ENCODE assay signal across 26 mouse cellular contexts in genomic region chr9:50408845-50409244, GRCm38 (mm10).
"Had no signal": no experiment of that assay in that cellular context is flagged by ENCODE, and none has a peak within 500 bp of the region (broad histone marks: within the 10 kb centered on the region; RNA-seq: fewer than 3 reads in every experiment).

No protein-coding gene starts in this region.

- H3K9me3 ChIP-seq: limb, embryonic 10.5 days; limb, embryonic 12.5 days; limb, embryonic 13.5 days; limb, embryonic 15.5 days; liver, embryonic 12.5 days; liver, embryonic 13.5 days; liver, embryonic 15.5 days; lung, embryonic 15.5 days; midbrain, embryonic 10.5 days; midbrain, embryonic 12.5 days; midbrain, embryonic 13.5 days; midbrain, embryonic 15.5 days had no signal

- H3K36me3 ChIP-seq: limb, embryonic 10.5 days; limb, embryonic 12.5 days; limb, embryonic 13.5 days; limb, embryonic 15.5 days; liver, embryonic 12.5 days; liver, embryonic 13.5 days; liver, embryonic 15.5 days; lung, embryonic 15.5 days; midbrain, embryonic 10.5 days; midbrain, embryonic 12.5 days; midbrain, embryonic 13.5 days; midbrain, embryonic 15.5 days had no signal

- ATAC-seq: liver, embryonic 12.5 days; lung, postnatal 0 days; midbrain, embryonic 13.5 days; midbrain, embryonic 15.5 days; midbrain, embryonic 16.5 days had no signal

- H3K27ac ChIP-seq: limb, embryonic 10.5 days; limb, embryonic 12.5 days; limb, embryonic 13.5 days; limb, embryonic 15.5 days; liver, embryonic 12.5 days; liver, embryonic 13.5 days; liver, embryonic 14.5 days; liver, embryonic 15.5 days; lung, embryonic 15.5 days; macrophage; midbrain, embryonic 10.5 days; midbrain, embryonic 12.5 days; midbrain, embryonic 13.5 days; midbrain, embryonic 15.5 days had no signal

- H3K4me3 ChIP-seq: limb, embryonic 10.5 days; limb, embryonic 12.5 days; limb, embryonic 13.5 days; limb, embryonic 15.5 days; liver, embryonic 12.5 days; liver, embryonic 13.5 days; liver, embryonic 15.5 days; lung, embryonic 15.5 days; megakaryocyte, embryonic 14.5 days; midbrain, embryonic 10.5 days; midbrain, embryonic 12.5 days; midbrain, embryonic 13.5 days; midbrain, embryonic 15.5 days; myocyte had no signal

- DNase-seq: liver; liver, embryonic 13.5 days; lung, adult 2 months; lung, embryonic 14.5 days; lung, postnatal 10 days; lung, postnatal 14 days; midbrain, embryonic 14.5 days had no signal

- H3K4me1 ChIP-seq: limb, embryonic 10.5 days; limb, embryonic 12.5 days; limb, embryonic 13.5 days; limb, embryonic 15.5 days; liver, embryonic 12.5 days; liver, embryonic 13.5 days; liver, embryonic 15.5 days; lung, embryonic 15.5 days; megakaryocyte, embryonic 14.5 days; midbrain, embryonic 10.5 days; midbrain, embryonic 12.5 days; midbrain, embryonic 13.5 days; midbrain, embryonic 15.5 days had no signal

- H3K27me3 ChIP-seq: limb, embryonic 15.5 days; liver, embryonic 12.5 days; liver, embryonic 13.5 days; liver, embryonic 15.5 days; lung, embryonic 15.5 days; midbrain, embryonic 12.5 days; midbrain, embryonic 13.5 days; midbrain, embryonic 15.5 days had no signal

- H3K4me2 ChIP-seq: limb, embryonic 12.5 days; limb, embryonic 13.5 days; limb, embryonic 15.5 days; liver, embryonic 11.5 days; liver, embryonic 12.5 days; liver, embryonic 13.5 days; liver, embryonic 15.5 days; lung, embryonic 14.5 days; lung, embryonic 15.5 days; midbrain, embryonic 11.5 days; midbrain, embryonic 12.5 days; midbrain, embryonic 13.5 days; midbrain, embryonic 15.5 days had no signal

- H3K9ac ChIP-seq: limb, embryonic 12.5 days; limb, embryonic 13.5 days; limb, embryonic 15.5 days; liver, embryonic 12.5 days; liver, embryonic 13.5 days; liver, embryonic 14.5 days; liver, embryonic 15.5 days; lung, embryonic 14.5 days; lung, embryonic 15.5 days; midbrain, embryonic 12.5 days; midbrain, embryonic 13.5 days; midbrain, embryonic 15.5 days had no signal
